Mouse (Mus musculus): ENCODE measurements around the gene Flii. TPM values are rescaled to one million over a fixed set of nuclear protein-coding genes. Genes with fewer than 3 reads are reported as not detected.

Gene Flii
- total and polyA plus RNA-seq, 3 experiments = 49.5 to 112 (median 88.6) TPM

DNA sequence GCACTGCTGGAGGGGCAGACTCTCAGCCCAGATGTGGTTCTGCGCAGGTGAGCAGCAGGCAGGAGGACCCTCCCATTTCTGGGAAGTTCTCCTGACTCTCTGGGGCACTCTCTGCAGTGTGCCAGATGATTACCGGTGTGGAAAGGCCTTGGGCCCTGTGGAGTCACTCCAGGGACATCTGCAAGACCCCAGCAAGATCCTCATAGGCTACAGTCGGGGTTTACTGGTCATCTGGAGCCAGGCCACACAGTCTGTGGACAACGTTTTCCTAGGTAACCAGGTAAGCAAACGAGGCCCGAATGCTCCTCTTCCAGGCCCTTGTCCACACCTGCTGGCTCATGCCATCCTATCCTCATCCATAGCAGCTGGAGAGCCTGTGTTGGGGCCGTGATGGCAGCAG is 21.0 kb downstream of the Flii start:
- TF ChIP-seq POLR2AphosphoS2 (IDR thresholded peaks at IDR 0.05; ENCODE audit: low read depth, low read length) = no peak
- TF ChIP-seq CHD1 (IDR thresholded peaks at IDR 0.05; ENCODE audit: low read depth, low read length) = no peak
- TF ChIP-seq USF1 (IDR thresholded peaks at IDR 0.05; ENCODE audit: low read depth, low read length) = no peak
- no peak for TF ChIP-seq MAFK (IDR thresholded peaks at IDR 0.05; ENCODE audit: insufficient replicate concordance, low read length)
- no peak for TF ChIP-seq IRF4 (IDR thresholded peaks at IDR 0.05; ENCODE audit: low read depth, low read length)
- TF ChIP-seq RCOR1 (conservative IDR thresholded peaks at IDR 0.05; ENCODE audit: low read depth, low read length) = no peak
- no peak for TF ChIP-seq POLR2A (IDR thresholded peaks at IDR 0.05; ENCODE audit: low read depth, low read length)
- TF ChIP-seq MYC (IDR thresholded peaks at IDR 0.05; ENCODE audit: low read depth, low read length) = no peak
- H3K27me3 ChIP-seq (replicated peaks) = no peaks in the 10 kb centered on the region
- in situ Hi-C loops (cut with MboI; ENCODE audit: low pct_ligation_motif_present, low pct_unique_long_range_greater_than_20kb, low sequenced_read_pairs) (no loop called here), dilution Hi-C loops (cut with MboI; ENCODE audit: extremely low pct_ligation_motif_present, extremely low pct_unique_long_range_greater_than_20kb, low sequenced_read_pairs) (no loop called here)
- H3K79me2 ChIP-seq (replicated peaks; ENCODE audit: control insufficient read depth, extremely low read depth, insufficient read depth, poor library complexity, severe bottlenecking) = no peaks in the 10 kb centered on the region
- H3K4me3 ChIP-seq (replicated peaks in 1 of 3; ENCODE audit: low read depth in 2 of 3, low read length in 2 of 3, poor library complexity in 1 of 3) = no peak overlapping the region
- no peak overlapping the region for H3K9ac ChIP-seq (ENCODE audit: insufficient read depth, low read depth)
- DNase-seq (ENCODE audit: extremely low read depth) = no peak
- peaks cover 47 to 75% of the 10 kb centered on the region in 2 experiments for H3K36me3 ChIP-seq (replicated peaks in 1 of 2; ENCODE audit: control insufficient read depth in 1 of 2, insufficient read depth in 1 of 2, low read length in 1 of 2)
- H3K4me1 ChIP-seq (ENCODE audit: control insufficient read depth in 1 of 2, insufficient read depth in 2 of 2) = peaks cover 16 to 38% of the 10 kb centered on the region in 2 experiments
- H3K9me3 ChIP-seq (replicated peaks; ENCODE audit: low read length) = no peaks in the 10 kb centered on the region
- H3K4me2 ChIP-seq (ENCODE audit: insufficient read depth, low read depth, poor library complexity, severe bottlenecking) = no peak overlapping the region
- H3K27ac ChIP-seq (ENCODE audit: insufficient read depth, low read depth) = no peak overlapping the region

DNA sequence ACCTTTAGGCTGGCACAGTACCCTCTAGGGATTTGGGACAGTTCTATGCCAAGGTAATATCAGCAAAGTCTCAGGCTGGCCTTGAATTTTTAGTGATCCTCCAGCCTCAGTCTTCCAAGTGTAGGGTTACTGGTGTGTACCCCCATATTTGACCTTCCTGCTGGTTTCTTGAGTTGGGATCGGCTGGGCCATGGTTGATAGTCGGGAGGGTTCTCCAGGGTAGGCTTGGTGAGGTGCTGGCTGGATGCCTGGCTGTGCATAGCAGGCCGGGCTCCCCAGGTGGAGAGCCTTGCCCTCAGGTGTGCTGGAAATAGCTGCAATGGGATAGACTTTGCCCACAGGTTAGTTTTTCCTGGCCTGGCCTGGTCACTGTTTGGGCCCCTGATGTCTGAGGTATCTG is 21.8 kb downstream of the Flii start:
- H3K4me1 ChIP-seq (ENCODE audit: control insufficient read depth in 1 of 2, insufficient read depth in 2 of 2) = peaks cover 16 to 46% of the 10 kb centered on the region in 2 experiments
- no peak overlapping the region for H3K4me2 ChIP-seq (ENCODE audit: insufficient read depth, low read depth, poor library complexity, severe bottlenecking)
- no peak overlapping the region for H3K27ac ChIP-seq (ENCODE audit: insufficient read depth, low read depth)
- dilution Hi-C loops (cut with MboI; ENCODE audit: extremely low pct_ligation_motif_present, extremely low pct_unique_long_range_greater_than_20kb, low sequenced_read_pairs) (no loop called here), in situ Hi-C loops (cut with MboI; ENCODE audit: low pct_ligation_motif_present, low pct_unique_long_range_greater_than_20kb, low sequenced_read_pairs) (no loop called here)
- TF ChIP-seq BHLHE40 (IDR thresholded peaks at IDR 0.05; ENCODE audit: low read depth, low read length) = no peak
- no peak for TF ChIP-seq SIN3A (IDR thresholded peaks at IDR 0.05; ENCODE audit: low read length)
- no peak for TF ChIP-seq HCFC1 (IDR thresholded peaks at IDR 0.05; ENCODE audit: low read depth, low read length)
- TF ChIP-seq MEF2A (IDR thresholded peaks at IDR 0.05; ENCODE audit: borderline replicate concordance, low read depth, low read length) = no peak
- no peak for TF ChIP-seq CHD1 (IDR thresholded peaks at IDR 0.05; ENCODE audit: low read depth, low read length)
- no peak for TF ChIP-seq ELF1 (IDR thresholded peaks at IDR 0.05; ENCODE audit: low read depth, low read length)
- no peak for TF ChIP-seq MYC (IDR thresholded peaks at IDR 0.05; ENCODE audit: low read depth, low read length)
- no peak for TF ChIP-seq ZMIZ1 (IDR thresholded peaks at IDR 0.05; ENCODE audit: low read depth, low read length)
- no peak for TF ChIP-seq POLR2A (IDR thresholded peaks at IDR 0.05; ENCODE audit: low read depth, low read length)
- no peak for TF ChIP-seq NRF1 (IDR thresholded peaks at IDR 0.05; ENCODE audit: low read depth, low read length)
- TF ChIP-seq TCF12 (IDR thresholded peaks at IDR 0.05; ENCODE audit: low read depth, low read length) = no peak
- TF ChIP-seq NELFE (IDR thresholded peaks at IDR 0.05; ENCODE audit: low read depth, low read length) = no peak
- TF ChIP-seq TBP (conservative IDR thresholded peaks at IDR 0.05; ENCODE audit: low read depth, low read length) = no peak
- TF ChIP-seq ZC3H11A (IDR thresholded peaks at IDR 0.05; ENCODE audit: low read depth, low read length) = no peak
- TF ChIP-seq USF1 (IDR thresholded peaks at IDR 0.05; ENCODE audit: low read depth, low read length) = no peak
- TF ChIP-seq USF2 (conservative IDR thresholded peaks at IDR 0.05; ENCODE audit: low read depth, low read length) = no peak
- TF ChIP-seq MAX (IDR thresholded peaks at IDR 0.05; ENCODE audit: low read length) = no peak
- TF ChIP-seq RCOR1 (conservative IDR thresholded peaks at IDR 0.05; ENCODE audit: low read depth, low read length) = no peak
- no peak for TF ChIP-seq SMC3 (IDR thresholded peaks at IDR 0.05; ENCODE audit: low read depth, low read length)
- no peak for DNase-seq (ENCODE audit: extremely low read depth)
- no peaks in the 10 kb centered on the region for H3K9me3 ChIP-seq (replicated peaks; ENCODE audit: low read length)
- H3K79me2 ChIP-seq (replicated peaks; ENCODE audit: control insufficient read depth, extremely low read depth, insufficient read depth, poor library complexity, severe bottlenecking) = no peaks in the 10 kb centered on the region
- peaks cover 41 to 67% of the 10 kb centered on the region in 2 experiments for H3K36me3 ChIP-seq (replicated peaks in 1 of 2; ENCODE audit: control insufficient read depth in 1 of 2, insufficient read depth in 1 of 2, low read length in 1 of 2)
- H3K4me3 ChIP-seq (replicated peaks in 1 of 3; ENCODE audit: low read depth in 2 of 3, low read length in 2 of 3, poor library complexity in 1 of 3) = no peak overlapping the region
- peaks cover 2% of the 10 kb centered on the region for H3K27me3 ChIP-seq (replicated peaks)
- H3K9ac ChIP-seq (ENCODE audit: insufficient read depth, low read depth) = no peak overlapping the region
